Mouse (Mus musculus) heart, embryonic 13.5 days (tissue): ENCODE measurements around the gene Phf11c. TPM values are rescaled to one million over a fixed set of nuclear protein-coding genes. Genes with fewer than 3 reads are reported as not detected.

Experiments used
- ATAC-seq: fragments of 200-750 bp; cut with Nextera tagmentation; 2 replicates; pipeline ENCODE4 v1.8.0; 2017; ENCODE audit warnings: moderate TSS enrichment; ENCODE audit not compliant: insufficient number of reproducible peaks, low FRiP score, low TSS enrichment; ENCODE audit errors: extremely low read depth
- H3K27ac ChIP-seq: fragments of 300-500 bp; sonication (generic); replicated peaks from 2 replicates; pipeline ENCODE4 v1.5.1; 2015; ENCODE audit warnings: moderate library complexity, mild to moderate bottlenecking, inconsistent platforms
- H3K27me3 ChIP-seq: fragments of 300-500 bp; sonication (generic); replicated peaks from 2 replicates; pipeline ENCODE4 v1.6.1; 2015; ENCODE audit warnings: mild to moderate bottlenecking, inconsistent platforms
- H3K36me3 ChIP-seq: fragments of 300-500 bp; sonication (generic); 2 replicates; pipeline ENCODE4 v1.6.1; 2015; ENCODE audit warnings: mild to moderate bottlenecking, inconsistent platforms
- H3K4me1 ChIP-seq: fragments of 300-500 bp; sonication (generic); 2 replicates; pipeline ENCODE4 v1.6.1; 2015; ENCODE audit warnings: inconsistent platforms
- H3K4me2 ChIP-seq: fragments of 300-500 bp; sonication (generic); 2 replicates; pipeline ENCODE4 v1.6.1; 2015; ENCODE audit warnings: inconsistent platforms, mild to moderate bottlenecking, moderate library complexity
- H3K4me3 ChIP-seq: fragments of 300-500 bp; sonication (generic); 2 replicates; pipeline ENCODE4 v1.5.1; 2015; ENCODE audit warnings: moderate library complexity, mild to moderate bottlenecking, inconsistent platforms
- H3K9ac ChIP-seq: fragments of 300-500 bp; sonication (generic); 2 replicates; pipeline ENCODE4 v1.6.1; 2015; ENCODE audit warnings: inconsistent platforms, mild to moderate bottlenecking, moderate library complexity
- H3K9me3 ChIP-seq: fragments of 300-500 bp; sonication (generic); 2 replicates; pipeline ENCODE4 v1.6.1; 2016; ENCODE audit warnings: inconsistent platforms
- WGBS: fragments of 180-500 bp; shearing (Covaris S2); methylation state at CpG from one replicate; pipeline ENCODE4 v1.1.7; 2015; ENCODE audit warnings: mixed read lengths; 5-methylcytosine and 5-hydroxymethylcytosine counted together
- polyA plus RNA-seq: library from polyadenylated mRNA; unstranded; fragments of >200 nt; fragmentation: Nextera tagmentation; extraction: Ambion mirVana; gene quantifications from 2 replicates; pipeline ENCODE4 v1.2.1, GENCODE M21; 2015

The Phf11c gene
- polyA plus RNA-seq: 0.29 and 0.41 TPM in 2 replicates

DNA sequence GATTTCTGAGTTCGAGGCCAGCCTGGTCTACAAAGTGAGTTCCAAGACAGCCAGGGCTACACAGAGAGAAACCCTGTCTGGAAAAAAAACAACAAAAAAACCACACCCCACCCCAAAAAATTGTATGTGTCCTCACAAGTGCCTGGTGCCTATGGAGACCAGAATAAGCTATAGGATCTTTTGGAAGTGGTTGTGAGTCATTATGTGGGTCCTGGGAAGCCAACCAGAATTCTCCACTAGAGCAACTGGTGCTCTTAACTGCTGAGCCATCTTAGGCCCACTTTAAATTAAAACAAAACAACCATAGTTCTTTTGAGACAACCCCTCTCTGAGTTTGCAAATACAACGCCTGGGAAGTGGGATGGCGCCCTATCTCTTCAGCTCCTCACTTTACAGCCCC, at the start of gene Phf11c:
Phf11c (minus strand) TSS at position 101 of the 400 bp plus-strand sequence.
- ATAC-seq: no peak
- Histone ChIP-seq H3K9me3 (no peaks in the 10 kb centered on the region), H3K4me2 (no peak within 1 kb of the TSS), H3K4me3 (no peak within 1 kb of the TSS), H3K27ac (no peak within 1 kb of the TSS), H3K27me3 (no peaks in the 10 kb centered on the region), H3K36me3 (0 out of 2 replicates have a peak, but pooled peaks cover 3% of the 10 kb centered on the region), H3K4me1 (no peaks in the 10 kb centered on the region), H3K9ac (no peak within 1 kb of the TSS)
- 87% methylated on average over 3 of the region's 3 CpGs for WGBS

GRCm38 (mm10) chr14:59441472-59441805, 46.3 kb upstream of the Phf11c start:
- WGBS: 10% methylated on average over 6 of the region's 6 CpGs
- Histone ChIP-seq H3K4me2 (peak overlapping the region; percentile 88), H3K9ac (peak overlapping the region; percentile 93), H3K27ac (peak overlapping the region; percentile 91), H3K36me3 (no peaks in the 10 kb centered on the region), H3K4me1 (peaks cover 16% of the 10 kb centered on the region), H3K9me3 (no peaks in the 10 kb centered on the region), H3K27me3 (no peaks in the 10 kb centered on the region), H3K4me3 (peak overlapping the region; percentile 89)
- ATAC-seq: no peak

GRCm38 (mm10) chr14:59440558-59441471, 45.6 kb upstream of the Phf11c start, which contains the start of the genes Setdb2 and Cab39l:
Gene Setdb2, minus strand, starts transcription at chr14:59440884.
Gene Cab39l, plus strand, starts transcription at chr14:59440972.
- Histone ChIP-seq H3K27me3 (no peaks in the 10 kb centered on the region), H3K4me2 (peak within 1 kb of the TSS; percentile 88), H3K4me3 (peak within 1 kb of the TSS; percentile 89), H3K4me1 (peaks cover 14% of the 10 kb centered on the region), H3K9ac (peak within 1 kb of the TSS; percentile 93), H3K36me3 (no peaks in the 10 kb centered on the region), H3K9me3 (no peaks in the 10 kb centered on the region), H3K27ac (peak within 1 kb of the TSS; percentile 91)
- WGBS: under 1% methylated on average over 65 of the region's 66 CpGs
- ATAC-seq: peak; percentile 100

- peak overlapping the region; percentile 93 for H3K9ac ChIP-seq
- H3K27ac ChIP-seq: no peak overlapping the region
- H3K4me1 ChIP-seq: peaks cover 14% of the 10 kb centered on the region
- no peak for ATAC-seq
- H3K4me3 ChIP-seq: peak overlapping the region; percentile 89
- WGBS: 13% methylated on average over 7 of the region's 7 CpGs
- no peaks in the 10 kb centered on the region for H3K36me3 ChIP-seq
- H3K4me2 ChIP-seq: peak overlapping the region; percentile 88
- H3K27me3 ChIP-seq: no peaks in the 10 kb centered on the region
- H3K9me3 ChIP-seq: no peaks in the 10 kb centered on the region
Measured at GRCm38 (mm10) chr14:59440039-59440438, 44.9 kb upstream of the Phf11c start.

- H3K4me3 ChIP-seq: no peak overlapping the region
- 76% methylated on average over 2 of the region's 2 CpGs for WGBS
- ATAC-seq: no peak
- no peak overlapping the region for H3K9ac ChIP-seq
- peaks cover 14% of the 10 kb centered on the region for H3K4me1 ChIP-seq
- H3K36me3 ChIP-seq: no peaks in the 10 kb centered on the region
- H3K27me3 ChIP-seq: no peaks in the 10 kb centered on the region
- no peaks in the 10 kb centered on the region for H3K9me3 ChIP-seq
- no peak overlapping the region for H3K4me2 ChIP-seq
- no peak overlapping the region for H3K27ac ChIP-seq
Measured at GRCm38 (mm10) chr14:59438505-59438904, 43.3 kb upstream of the Phf11c start.

- Histone ChIP-seq H3K27ac (no peak overlapping the region), H3K4me1 (peaks cover 14% of the 10 kb centered on the region), H3K9ac (no peak overlapping the region), H3K4me2 (no peak overlapping the region), H3K9me3 (no peaks in the 10 kb centered on the region), H3K27me3 (no peaks in the 10 kb centered on the region), H3K4me3 (no peak overlapping the region), H3K36me3 (no peaks in the 10 kb centered on the region)
- no peak for ATAC-seq
- WGBS: 88% methylated on average over 3 of the region's 3 CpGs
Measured at GRCm38 (mm10) chr14:59437398-59437797, 42.2 kb upstream of the Phf11c start.

DNA sequence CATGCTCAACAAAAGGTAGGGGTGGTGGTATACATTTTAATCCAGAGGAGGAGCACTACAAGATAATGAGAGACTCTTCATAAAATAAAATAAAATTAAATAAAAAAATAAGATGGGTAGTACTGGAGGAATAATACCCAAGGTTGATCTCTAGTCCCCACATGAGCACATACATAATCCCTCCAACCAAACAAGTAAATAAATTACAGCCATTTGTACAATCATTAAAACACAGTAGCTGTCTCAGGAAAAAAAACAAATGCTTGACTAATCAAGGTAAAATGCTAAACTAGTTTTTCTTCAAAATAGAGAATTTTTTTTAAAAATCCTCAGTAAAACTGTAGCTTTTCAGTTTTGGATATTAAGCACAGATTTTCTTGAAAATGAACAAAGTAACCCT, 40.0 kb upstream of the Phf11c start:
- H3K36me3 ChIP-seq: no peaks in the 10 kb centered on the region
- H3K4me2 ChIP-seq: no peak overlapping the region
- no peak for ATAC-seq
- peaks cover 12% of the 10 kb centered on the region for H3K4me1 ChIP-seq
- H3K4me3 ChIP-seq: no peak overlapping the region
- H3K9me3 ChIP-seq: no peaks in the 10 kb centered on the region
- no peaks in the 10 kb centered on the region for H3K27me3 ChIP-seq
- no peak overlapping the region for H3K9ac ChIP-seq
- H3K27ac ChIP-seq: no peak overlapping the region

- no peaks in the 10 kb centered on the region for H3K27me3 ChIP-seq
- ATAC-seq: no peak
- 51% methylated on average over 2 of the region's 2 CpGs for WGBS
- no peak overlapping the region for H3K9ac ChIP-seq
- peaks cover under 1% of the 10 kb centered on the region for H3K4me1 ChIP-seq
- no peaks in the 10 kb centered on the region for H3K9me3 ChIP-seq
- H3K4me2 ChIP-seq: no peak overlapping the region
- H3K4me3 ChIP-seq: no peak overlapping the region
- H3K27ac ChIP-seq: no peak overlapping the region
- H3K36me3 ChIP-seq: peaks cover 5% of the 10 kb centered on the region; the same call in 1 of the 2 replicates
Measured at GRCm38 (mm10) chr14:59433902-59434301, 38.7 kb upstream of the Phf11c start.

DNA sequence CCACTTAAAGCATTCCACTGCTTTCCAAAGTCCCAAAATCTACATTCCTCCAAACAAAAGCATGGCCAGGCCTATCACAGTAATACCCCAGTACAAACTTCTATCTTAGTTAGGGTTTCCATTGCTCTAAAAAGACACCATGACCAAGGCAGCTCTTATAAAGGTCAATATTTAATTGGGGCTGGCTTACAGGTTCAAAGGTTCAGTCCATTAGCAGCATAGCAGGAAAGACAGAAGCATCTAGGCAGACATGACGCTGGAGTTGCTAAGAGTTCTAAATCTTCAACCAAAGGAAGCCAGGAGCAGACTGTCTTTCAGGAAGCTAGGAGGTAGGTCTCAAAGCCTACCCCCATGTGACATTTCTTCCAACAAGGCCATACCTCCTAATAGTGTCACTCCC, 35.4 kb upstream of the Phf11c start:
- WGBS: 89% methylated on average over 1 of the region's 1 CpGs
- no peak overlapping the region for H3K4me2 ChIP-seq

GRCm38 (mm10) chr14:59422912-59423663, 27.9 kb upstream of the Phf11c start:
- no peaks in the 10 kb centered on the region for H3K4me1 ChIP-seq
- H3K9me3 ChIP-seq: no peaks in the 10 kb centered on the region
- no peak overlapping the region for H3K4me3 ChIP-seq
- H3K36me3 ChIP-seq: peaks cover 7% of the 10 kb centered on the region
- H3K27ac ChIP-seq: no peak overlapping the region
- no peak overlapping the region for H3K9ac ChIP-seq
- ATAC-seq: no peak
- 87% methylated on average over 11 of the region's 11 CpGs for WGBS
- no peak overlapping the region for H3K4me2 ChIP-seq
- H3K27me3 ChIP-seq: no peaks in the 10 kb centered on the region

More for the DNA sequence above, 35.4 kb upstream of the Phf11c start:
- Histone ChIP-seq H3K4me1 (no peaks in the 10 kb centered on the region), H3K4me3 (no peak overlapping the region), H3K9me3 (no peaks in the 10 kb centered on the region), H3K27me3 (no peaks in the 10 kb centered on the region), H3K9ac (no peak overlapping the region), H3K36me3 (peaks cover 8% of the 10 kb centered on the region; the same call in 1 of the 2 replicates), H3K27ac (no peak overlapping the region)
- no peak for ATAC-seq

DNA sequence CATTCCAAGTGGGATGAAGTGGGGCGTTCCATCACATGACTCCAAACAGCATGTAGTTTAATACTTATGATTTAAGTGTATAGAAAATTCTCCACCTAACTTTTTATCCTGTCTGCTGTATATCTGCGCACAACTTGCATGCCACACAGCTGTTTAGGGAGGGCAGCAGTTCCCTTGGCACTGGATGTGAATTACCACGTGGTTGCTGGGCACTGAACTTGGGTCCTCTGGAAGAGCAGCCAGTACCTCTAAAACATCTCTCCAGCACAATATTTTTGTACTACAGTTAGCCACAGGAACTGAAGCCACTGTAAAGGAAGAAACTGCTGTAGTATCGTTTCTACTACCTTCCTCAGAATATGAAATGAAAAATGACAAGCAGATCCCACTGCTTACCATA, 23.0 kb upstream of the Phf11c start:
- H3K4me3 ChIP-seq: no peak overlapping the region
- H3K9ac ChIP-seq: no peak overlapping the region
- no peaks in the 10 kb centered on the region for H3K9me3 ChIP-seq
- no peaks in the 10 kb centered on the region for H3K27me3 ChIP-seq
- H3K27ac ChIP-seq: no peak overlapping the region
- WGBS: 83% methylated on average over 4 of the region's 4 CpGs
- ATAC-seq: no peak
- H3K36me3 ChIP-seq: peaks cover 34% of the 10 kb centered on the region
- H3K4me1 ChIP-seq: no peaks in the 10 kb centered on the region
- H3K4me2 ChIP-seq: no peak overlapping the region
